In the genomic region with DNA sequence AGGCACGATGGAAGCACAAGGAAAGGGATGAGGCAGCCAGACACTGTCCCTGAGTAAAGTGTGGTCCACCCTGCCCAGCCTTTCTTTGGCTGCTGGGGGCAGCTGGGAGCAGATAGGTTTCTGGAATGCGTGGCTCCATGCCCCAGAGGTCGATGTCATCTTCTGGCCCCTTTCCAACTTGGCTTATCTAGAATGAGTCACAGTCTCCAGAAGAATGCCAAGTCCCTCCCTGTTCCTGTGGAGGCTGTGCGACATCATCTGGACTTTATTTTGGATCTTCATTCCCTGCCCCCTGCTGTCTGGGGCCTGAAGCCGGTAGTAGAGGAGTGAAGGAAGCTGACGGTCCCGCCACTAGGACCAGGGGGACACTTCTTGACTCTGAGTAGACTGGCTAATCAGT, we compare ENCODE assay signal across 8 mouse cellular contexts. TPM values are rescaled to one million over a fixed set of nuclear protein-coding genes. Genes with fewer than 3 reads are reported as not detected.
DNase-seq lines count a peak whose midpoint lies in the region; ATAC-seq lines count a peak whose summit lies in the region.

No protein-coding gene starts in this region.

- no peak for ATAC-seq in forebrain, embryonic 15.5 days (replicated peaks)
- no peak for ATAC-seq in forebrain, embryonic 13.5 days
- no peak for ATAC-seq in intestine, embryonic 14.5 days (replicated peaks; ENCODE audit: low FRiP score, low TSS enrichment, low read depth)
- ATAC-seq in inflammation-experienced regulatory T-cells, adult 6 months, result no peak

- H3K9me3 ChIP-seq in forebrain, embryonic 15.5 days, result no peaks in the 10 kb centered on the region
- H3K9me3 ChIP-seq in forebrain, embryonic 13.5 days (replicated peaks), result no peaks in the 10 kb centered on the region
- H3K9me3 ChIP-seq in intestine, embryonic 14.5 days (ENCODE audit: control insufficient read depth, low read length), result no peaks in the 10 kb centered on the region

- H3K4me3 ChIP-seq in forebrain, embryonic 15.5 days, result no peak overlapping the region
- H3K4me3 ChIP-seq in forebrain, embryonic 13.5 days, result no peak overlapping the region
- H3K4me3 ChIP-seq in intestine, embryonic 14.5 days (ENCODE audit: low read depth, low read length), result no peak overlapping the region

- DNase-seq in adrenal gland, postnatal 14 days, result peak; percentile 93
- peak; percentile 45 to 64 for DNase-seq in frontal cortex, postnatal 36 days (ENCODE audit: low spot score in 2 of 2)
- DNase-seq in intestine, embryonic 14.5 days (ENCODE audit: low spot score), result peak; percentile 55
- peak; percentile 57 to 78 for DNase-seq in left cerebral cortex, postnatal 14 days (ENCODE audit: low spot score in 2 of 2)
- DNase-seq in right cerebral cortex, postnatal 14 days, result peak; percentile 33

- no peaks in the 10 kb centered on the region for H3K27me3 ChIP-seq in forebrain, embryonic 15.5 days
- no peaks in the 10 kb centered on the region for H3K27me3 ChIP-seq in forebrain, embryonic 13.5 days
- H3K27me3 ChIP-seq in intestine, embryonic 14.5 days (replicated peaks; ENCODE audit: control insufficient read depth, insufficient read depth, low read length), result no peaks in the 10 kb centered on the region

- WGBS in forebrain, embryonic 15.5 days, result 45% methylated on average over 7 of the region's 7 CpGs
- whole genome bisulfite sequencing in forebrain, embryonic 13.5 days, result 67% methylated on average over 7 of the region's 7 CpGs
- WGBS in intestine, embryonic 14.5 days, result 55% methylated on average over 7 of the region's 7 CpGs

- intact Hi-C loops in left cerebral cortex, postnatal 14 days (cut with DNase I), result loop anchor here (5.0 kb wide), 1 partner anchor 43 kb away; no protein-coding TSS in a partner anchor

- H3K27ac ChIP-seq in forebrain, embryonic 15.5 days (replicated peaks), result peak overlapping the region; percentile 47
- H3K27ac ChIP-seq in forebrain, embryonic 13.5 days, result no peak overlapping the region; the same call in 1 of the 2 replicates
- H3K27ac ChIP-seq in intestine, embryonic 14.5 days (ENCODE audit: low read depth), result no peak overlapping the region

- H3K9ac ChIP-seq in forebrain, embryonic 15.5 days (replicated peaks), result no peak overlapping the region
- no peak overlapping the region for H3K9ac ChIP-seq in forebrain, embryonic 13.5 days
- no peak overlapping the region for H3K9ac ChIP-seq in intestine, embryonic 14.5 days (ENCODE audit: low read length)

- no peak overlapping the region for H3K4me2 ChIP-seq in forebrain, embryonic 15.5 days (replicated peaks)
- H3K4me2 ChIP-seq in forebrain, embryonic 13.5 days, result no peak overlapping the region
- H3K4me2 ChIP-seq in intestine, embryonic 14.5 days (ENCODE audit: low read length), result no peak overlapping the region

- H3K36me3 ChIP-seq in forebrain, embryonic 15.5 days, result peaks cover 22% of the 10 kb centered on the region
- H3K36me3 ChIP-seq in forebrain, embryonic 13.5 days (ENCODE audit: poor library complexity, severe bottlenecking), result peaks cover 43% of the 10 kb centered on the region
- H3K36me3 ChIP-seq in intestine, embryonic 14.5 days (ENCODE audit: control insufficient read depth, insufficient read depth, low read length), result peaks cover 35% of the 10 kb centered on the region; the same call in 1 of the 2 replicates

- peaks cover 17% of the 10 kb centered on the region for H3K4me1 ChIP-seq in forebrain, embryonic 15.5 days
- peaks cover 11% of the 10 kb centered on the region for H3K4me1 ChIP-seq in forebrain, embryonic 13.5 days
- no peaks in the 10 kb centered on the region for H3K4me1 ChIP-seq in intestine, embryonic 14.5 days (replicated peaks; ENCODE audit: control insufficient read depth, insufficient read depth, low read length)

RNA-seq across cellular contexts. Expression of gene Ddx19a, which starts 32.0 kb away (rescaled TPM):
- polyA plus RNA-seq in forebrain, embryonic 15.5 days (2015; fragmentation: Nextera tagmentation; extraction: Ambion mirVana), result 13.0 and 13.5 TPM in 2 replicates
- 14.0 and 14.7 TPM in 2 replicates for polyA plus RNA-seq in forebrain, embryonic 13.5 days (2015; fragmentation: Nextera tagmentation; extraction: Ambion mirVana)
- 47.4 and 54.0 TPM in 2 replicates for total RNA-seq in adrenal gland, postnatal 14 days (2021)
- polyA plus RNA-seq in intestine, embryonic 14.5 days (2014; fragmentation: Nextera tagmentation; extraction: Ambion mirVana), result 19.8 and 20.4 TPM in 2 replicates
- total RNA-seq in left cerebral cortex, postnatal 14 days (2021), result 10 to 100 TPM; 31.7 to 32.6 TPM
- polyA plus RNA-seq in inflammation-experienced regulatory T-cells, adult 6 months (2017; shearing (Covaris generic)), result 10 to 100 TPM; 16.3 to 18.2 (median 17.2) TPM

RNA-seq across cellular contexts. Expression of gene St3gal2, which starts 45.9 kb away (rescaled TPM):
- 24.5 and 25.8 TPM in 2 replicates for polyA plus RNA-seq in forebrain, embryonic 15.5 days (2015; fragmentation: Nextera tagmentation; extraction: Ambion mirVana)
- 17.1 and 18.1 TPM in 2 replicates for polyA plus RNA-seq in forebrain, embryonic 13.5 days (2015; fragmentation: Nextera tagmentation; extraction: Ambion mirVana)
- 18.5 and 21.6 TPM in 2 replicates for total RNA-seq in adrenal gland, postnatal 14 days (2021)
- polyA plus RNA-seq in intestine, embryonic 14.5 days (2014; fragmentation: Nextera tagmentation; extraction: Ambion mirVana), result 11.6 and 13.4 TPM in 2 replicates
- 10 to 100 TPM; 84.6 to 88.4 TPM for total RNA-seq in left cerebral cortex, postnatal 14 days (2021)
- polyA plus RNA-seq in inflammation-experienced regulatory T-cells, adult 6 months (2017; shearing (Covaris generic)), result 10 to 100 TPM in 1 of 3 experiments, 1 to 10 TPM in 2; 8.7 to 10.2 (median 8.9) TPM

Comparison
In these comparisons a context has a peak if more than half of its experiments do, and no peak if none do; other contexts are left out.
1. DNase-seq: peak in every context shown above with its lines; median percentile 93 in adrenal gland, postnatal 14 days; 68 in left cerebral cortex, postnatal 14 days; 55 in intestine, embryonic 14.5 days; 54 in frontal cortex, postnatal 36 days; 33 in right cerebral cortex, postnatal 14 days.